Mouse (Mus musculus) ES-E14 (cell line): ENCODE data around the gene Rprd1b. TPM values are rescaled to one million over a fixed set of nuclear protein-coding genes. Genes with fewer than 3 reads are reported as not detected.

Source experiments
- DNase-seq: peaks from one replicate; pipeline ENCODE4 v3.0.0-alpha.2; 2013; ENCODE audit warnings: low read depth, low spot score
- H3K27ac ChIP-seq: 2 replicates; pipeline ENCODE4 v1.5.1; 2012; ENCODE audit warnings: low read depth, mild to moderate bottlenecking, low read length, moderate library complexity, mixed read lengths; ENCODE audit not compliant: poor library complexity, insufficient read depth, severe bottlenecking
- H3K36me3 ChIP-seq: 2 replicates; pipeline ENCODE4 v1.6.1; 2012; ENCODE audit warnings: mild to moderate bottlenecking, low read length, moderate library complexity, mixed read lengths; ENCODE audit not compliant: control insufficient read depth, poor library complexity, insufficient read depth, severe bottlenecking
- H3K4me1 ChIP-seq, 2 experiments: fragments of 150-350 bp in 1 of 2; sonication (generic) in 1 of 2; 2 replicates each; pipeline ENCODE4 v1.6.1; 2012; ENCODE audit warnings: low read length in 2 of 2, mild to moderate bottlenecking in 1 of 2, mixed read lengths in 1 of 2; ENCODE audit not compliant: control insufficient read depth in 2 of 2, insufficient read depth in 2 of 2, poor library complexity in 1 of 2
- H3K4me3 ChIP-seq, 2 experiments: fragments of 150-350 bp in 1 of 2; sonication (generic) in 1 of 2; 2 replicates each; pipeline ENCODE4 v1.5.1; 2012; ENCODE audit warnings: low read length in 2 of 2, low read depth in 1 of 2, mild to moderate bottlenecking in 1 of 2, mixed read lengths in 1 of 2; ENCODE audit not compliant: insufficient read depth in 1 of 2, poor library complexity in 1 of 2, severe bottlenecking in 1 of 2
- H3K9ac ChIP-seq: 2 replicates; pipeline ENCODE4 v1.6.1; 2012; ENCODE audit warnings: low read depth, mild to moderate bottlenecking, low read length, mixed read lengths; ENCODE audit not compliant: poor library complexity, insufficient read depth, severe bottlenecking
- H3K9me3 ChIP-seq: fragments of 150-350 bp; sonication (generic); 2 replicates; pipeline ENCODE4 v1.6.1; 2012; ENCODE audit warnings: low read depth, mild to moderate bottlenecking, low read length; ENCODE audit not compliant: control insufficient read depth, insufficient read depth
- CHD2 ChIP-seq: IDR thresholded peaks from 2 replicates; pipeline ENCODE4 v1.6.1; 2014; ENCODE audit warnings: mild to moderate bottlenecking, low read depth, low read length, inconsistent platforms
- HCFC1 ChIP-seq: IDR thresholded peaks from 2 replicates; pipeline ENCODE4 v1.6.1; 2012; ENCODE audit warnings: low read length, inconsistent platforms, borderline replicate concordance; ENCODE audit not compliant: insufficient read depth
- MAFK ChIP-seq: IDR thresholded peaks from 2 replicates; pipeline ENCODE4 v1.6.1; 2014; ENCODE audit warnings: mild to moderate bottlenecking, low read depth, low read length, inconsistent platforms; ENCODE audit not compliant: insufficient read depth
- ZC3H11A ChIP-seq: IDR thresholded peaks from 2 replicates; pipeline ENCODE4 v1.6.1; 2012; ENCODE audit warnings: low read depth, mild to moderate bottlenecking, inconsistent platforms, low read length, borderline replicate concordance
- ZNF384 ChIP-seq: IDR thresholded peaks from 2 replicates; pipeline ENCODE4 v1.6.1; 2012; ENCODE audit warnings: low read depth, low read length, inconsistent platforms
- in situ Hi-C, 2 experiments: fragments of 600-800 bp; cut with MboI; formaldehyde crosslinking; loops; one replicate each; pipeline ENCODE4 v1.15.1; 2025; ENCODE audit warnings: low sequenced_read_pairs in 2 of 2, inconsistent platforms in 1 of 2; ENCODE audit not compliant: unreplicated experiment in 2 of 2
- total RNA-seq: library from RNA; depleted of rRNA; stranded (reverse); fragments of 300-350 nt; gene quantifications from 2 replicates; pipeline ENCODE4 v1.2.3, GENCODE M21; 2012

The Rprd1b gene
- total RNA-seq, 1 experiment: 13.1 TPM

DNA sequence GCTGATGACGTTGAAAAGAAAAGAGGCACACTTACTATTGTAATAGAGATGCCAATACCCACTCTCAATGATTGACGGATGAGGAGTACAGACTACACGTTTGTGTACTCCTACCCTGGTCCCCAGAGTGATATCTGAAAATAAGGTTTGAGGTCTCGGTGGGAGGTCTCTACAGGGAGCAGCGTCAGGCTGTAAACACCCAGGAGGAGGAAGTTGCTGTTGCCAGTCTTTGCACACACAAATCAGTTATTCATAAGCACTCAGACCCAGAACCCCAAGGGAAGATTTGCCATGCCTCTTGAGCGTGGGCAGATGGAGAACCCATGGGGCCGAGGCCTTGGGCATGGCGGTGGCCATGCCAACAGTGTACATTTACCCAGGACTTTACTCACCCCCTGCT, 56.2 kb downstream of the Rprd1b start:
- in situ Hi-C loops: no loop called here
- no peak overlapping the region for H3K9ac ChIP-seq
- no peaks in the 10 kb centered on the region for H3K4me1 ChIP-seq
- no peak overlapping the region for H3K27ac ChIP-seq
- no peak overlapping the region for H3K4me3 ChIP-seq
- H3K36me3 ChIP-seq: no peaks in the 10 kb centered on the region
- TF ChIP-seq ZC3H11A (no peak), CHD2 (no peak), ZNF384 (no peak), MAFK (no peak), HCFC1 (no peak)
- no peaks in the 10 kb centered on the region for H3K9me3 ChIP-seq
- no peak for DNase-seq

DNA sequence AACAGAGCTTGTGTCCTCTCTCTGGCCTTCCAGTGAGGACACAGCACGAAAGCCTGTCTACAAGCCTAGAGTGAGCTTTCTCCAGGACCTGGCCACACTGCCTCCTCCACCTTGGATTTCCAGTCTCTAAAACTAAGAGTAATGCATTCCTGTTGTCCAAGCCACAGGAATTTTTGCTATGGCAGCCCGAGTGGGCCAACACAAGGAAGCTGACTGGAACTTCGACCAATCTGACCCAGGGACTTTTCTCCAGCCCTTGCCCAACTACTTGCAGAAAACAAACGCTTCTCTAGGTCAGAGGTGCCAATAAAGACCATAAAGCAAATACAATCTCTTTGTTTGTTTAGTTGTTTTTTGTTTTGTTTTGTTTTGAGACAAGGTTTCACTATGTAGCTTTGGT, 61.8 kb downstream of the Rprd1b start:
- no peak overlapping the region for H3K4me3 ChIP-seq
- no peaks in the 10 kb centered on the region for H3K9me3 ChIP-seq
- in situ Hi-C loops: no loop called here
- no peak overlapping the region for H3K9ac ChIP-seq
- no peaks in the 10 kb centered on the region for H3K36me3 ChIP-seq
- no peak overlapping the region for H3K27ac ChIP-seq
- H3K4me1 ChIP-seq: peaks cover 0 to 4% of the 10 kb centered on the region in 2 experiments; a peak in 1 of 4 replicates
- TF ChIP-seq CHD2 (no peak), ZC3H11A (no peak), MAFK (no peak)
- DNase-seq: no peak

GRCm38 (mm10) chr2:158093345-158093744, 65.0 kb downstream of the Rprd1b start:
- Histone ChIP-seq H3K4me1 (peaks cover 0 to 4% of the 10 kb centered on the region in 2 experiments; a peak in 1 of 4 replicates), H3K36me3 (no peaks in the 10 kb centered on the region), H3K27ac (no peak overlapping the region), H3K9me3 (no peaks in the 10 kb centered on the region), H3K4me3 (no peak overlapping the region), H3K9ac (no peak overlapping the region)
- in situ Hi-C loops: no loop called here
- DNase-seq: no peak
- no peak for TF ChIP-seq MAFK
- TF ChIP-seq CHD2: no peak
- no peak for TF ChIP-seq HCFC1
- TF ChIP-seq ZC3H11A: no peak
- TF ChIP-seq ZNF384: no peak

GRCm38 (mm10) chr2:158094300-158094699, 66.0 kb downstream of the Rprd1b start:
- peaks cover 0 to 4% of the 10 kb centered on the region in 2 experiments; a peak in 1 of 4 replicates for H3K4me1 ChIP-seq
- no peak overlapping the region for H3K27ac ChIP-seq
- H3K4me3 ChIP-seq: no peak overlapping the region
- TF ChIP-seq ZNF384 (no peak), HCFC1 (no peak), ZC3H11A (no peak), CHD2 (no peak), MAFK (no peak)
- DNase-seq: no peak
- H3K9ac ChIP-seq: no peak overlapping the region
- in situ Hi-C loops: no loop called here
- H3K36me3 ChIP-seq: no peaks in the 10 kb centered on the region
- no peaks in the 10 kb centered on the region for H3K9me3 ChIP-seq

- in situ Hi-C loops: no loop called here
- Histone ChIP-seq H3K36me3 (no peaks in the 10 kb centered on the region), H3K4me3 (no peak overlapping the region), H3K27ac (no peak overlapping the region), H3K9ac (no peak overlapping the region), H3K4me1 (peaks cover 0 to 4% of the 10 kb centered on the region in 2 experiments; a peak in 1 of 4 replicates), H3K9me3 (no peaks in the 10 kb centered on the region)
- TF ChIP-seq HCFC1 (no peak), ZC3H11A (no peak), CHD2 (no peak), MAFK (no peak), ZNF384 (no peak)
- no peak for DNase-seq
These were observed 66.5 kb downstream of the Rprd1b start for GRCm38 (mm10) chr2:158094846-158095245.
